Mouse (Mus musculus): ENCODE data around the gene Nek11.

Gene Nek11

DNA sequence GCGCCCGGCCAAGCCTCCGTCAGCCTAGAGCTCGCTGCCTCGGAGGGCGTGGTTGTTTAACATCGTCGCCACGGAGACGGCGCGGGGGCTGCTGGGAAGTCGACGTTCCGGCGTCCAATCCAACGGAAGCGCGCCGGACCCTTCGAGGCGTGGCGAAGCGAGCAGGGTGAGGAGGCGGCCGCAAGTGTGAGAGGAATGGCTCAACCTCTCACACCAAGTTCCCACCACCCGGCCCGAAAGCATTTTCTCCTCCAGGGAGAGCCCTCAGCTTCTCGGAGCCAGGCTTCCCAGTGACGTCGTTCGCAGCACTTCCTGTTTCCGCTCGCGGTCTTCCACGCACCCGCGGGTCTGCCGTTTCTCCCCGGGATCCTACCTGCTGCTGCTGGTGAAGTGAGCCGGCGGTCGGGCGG lies at the start of gene Nek11, which contains the start of gene Aste1:
Gene Nek11, minus strand, starts transcription at position 307 of the 410 bp plus-strand sequence.
Gene Aste1, plus strand, starts transcription at position 175 of the 410 bp plus-strand sequence.
- DNase-seq: peak; percentile 97

DNA sequence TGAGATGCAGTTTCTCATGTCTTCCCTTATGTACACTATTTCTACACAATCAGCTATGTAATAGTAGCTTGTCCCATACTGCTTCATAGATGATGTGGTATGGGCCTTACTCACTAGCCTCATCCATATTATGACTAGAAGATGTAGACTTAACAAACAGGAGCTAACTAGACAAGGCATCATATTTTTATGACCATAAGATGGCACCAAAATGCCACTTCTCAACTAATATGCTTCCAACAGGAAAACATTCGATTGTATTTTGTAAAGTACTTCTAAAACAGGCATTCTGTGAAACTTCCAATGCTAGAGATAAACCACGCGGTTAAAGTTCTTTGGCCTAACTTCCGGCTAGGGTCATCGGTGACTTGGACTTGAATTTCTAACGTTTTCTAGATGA lies 13.2 kb upstream of the Nek11 start:
- no peak for DNase-seq

DNA sequence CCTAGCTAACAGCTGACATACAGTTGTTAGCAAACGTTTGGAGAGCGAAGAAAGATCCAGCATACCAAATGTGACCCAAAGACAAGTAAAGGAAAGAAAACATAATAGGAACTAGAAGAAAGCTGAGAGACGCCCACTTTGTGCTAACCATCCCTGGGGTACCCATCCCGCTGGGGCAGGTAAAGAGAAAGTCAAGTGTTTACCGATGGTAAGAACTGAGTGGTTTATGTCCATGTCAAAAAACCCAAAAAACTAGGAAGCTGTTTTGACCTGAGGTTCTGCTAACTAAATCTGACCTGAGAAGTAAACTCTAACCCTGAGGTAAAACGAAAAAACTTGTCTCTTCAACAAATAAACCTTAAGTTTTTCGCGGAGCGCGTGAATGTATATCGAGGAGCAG lies 604 bp downstream of the Nek11 start:
- DNase-seq: no peak

DNA sequence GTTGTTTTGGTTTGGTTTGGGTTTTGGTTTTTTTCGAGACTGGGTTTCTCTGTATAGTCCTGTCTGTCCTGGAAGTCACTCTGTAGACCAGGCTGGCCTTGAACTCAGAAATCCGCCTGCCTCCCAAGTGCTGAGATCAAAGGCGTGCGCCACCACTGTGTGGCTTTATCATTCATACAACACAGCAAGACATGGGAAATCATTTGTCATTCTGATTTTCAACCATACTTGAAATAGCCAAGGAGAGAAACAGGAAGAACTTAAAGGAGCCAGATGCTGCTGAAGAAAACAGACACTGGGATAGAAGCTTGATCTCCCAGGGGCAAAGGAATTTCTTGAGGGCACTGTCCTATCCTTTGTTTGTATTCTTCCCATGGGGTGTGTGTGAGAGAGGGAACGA lies 4.7 kb downstream of the Nek11 start:
- DNase-seq: no peak

DNA sequence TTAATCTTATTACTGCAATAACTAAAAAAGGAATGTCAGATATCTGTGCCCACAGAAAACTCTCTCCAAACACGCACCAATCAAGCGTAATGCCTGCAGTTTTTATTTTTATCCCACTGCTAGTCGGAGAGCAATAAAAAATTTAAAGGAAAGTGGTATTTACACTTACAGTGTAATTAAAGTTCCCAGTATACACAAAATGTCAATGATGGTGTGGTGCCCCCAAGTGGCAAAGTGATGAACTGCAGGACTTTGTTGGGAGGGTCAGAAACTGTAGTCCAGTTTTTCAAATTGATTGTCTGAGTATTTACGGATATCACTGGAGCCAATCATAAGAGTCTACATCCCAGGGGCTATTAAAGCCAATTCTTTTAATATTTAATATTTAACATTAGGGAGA lies 6.0 kb downstream of the Nek11 start:
- DNase-seq: peak; percentile 85 to 88

DNA sequence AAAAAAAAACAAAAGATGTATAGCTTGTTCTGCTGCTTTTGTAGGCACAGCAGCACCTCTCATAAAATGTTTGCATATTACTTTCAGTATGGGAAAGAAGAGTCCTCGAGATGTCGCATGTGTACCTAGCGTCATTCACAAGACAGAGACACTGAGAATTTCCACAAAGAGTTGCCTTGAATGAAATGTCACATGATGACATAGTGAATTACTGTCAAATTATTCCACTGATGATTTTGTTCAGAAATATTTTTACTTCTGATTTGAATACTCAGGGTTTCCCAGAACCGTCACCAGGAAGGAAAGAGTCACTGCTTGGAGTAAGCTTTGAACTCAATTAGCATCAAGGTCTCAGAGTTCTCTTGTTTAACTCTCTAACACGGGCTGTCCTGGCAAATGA lies 7.9 kb downstream of the Nek11 start:
- no peak for DNase-seq

DNA sequence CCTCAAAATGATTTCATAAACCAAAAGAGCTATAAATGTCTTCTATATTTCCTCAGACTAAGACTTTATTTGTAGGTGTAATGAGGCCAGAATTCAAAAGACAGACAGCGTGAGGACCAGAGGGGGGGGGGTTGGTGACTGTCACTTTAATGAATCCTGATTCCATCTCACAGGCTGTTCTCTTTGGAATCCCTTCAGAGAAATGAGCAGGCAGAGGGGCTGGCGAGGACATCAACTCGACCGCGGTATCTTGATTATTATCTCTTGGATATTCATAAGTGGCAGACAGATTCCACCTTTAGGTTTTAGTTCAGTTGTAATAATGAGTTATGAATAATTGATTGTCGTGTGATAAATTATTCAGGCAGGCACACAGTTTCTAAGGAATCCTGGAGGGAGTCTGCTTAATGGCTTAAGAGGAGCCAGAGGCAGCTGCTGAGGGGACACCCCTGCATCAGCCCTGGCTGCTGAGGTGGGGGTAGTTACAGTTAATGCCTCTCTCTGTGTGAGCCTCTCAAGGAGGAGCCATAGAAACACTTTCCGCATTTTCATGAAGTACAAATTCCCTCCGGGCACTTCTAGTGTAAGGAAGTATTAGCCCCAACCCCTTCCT lies 15.7 kb downstream of the Nek11 start:
- DNase-seq: no peak

DNA sequence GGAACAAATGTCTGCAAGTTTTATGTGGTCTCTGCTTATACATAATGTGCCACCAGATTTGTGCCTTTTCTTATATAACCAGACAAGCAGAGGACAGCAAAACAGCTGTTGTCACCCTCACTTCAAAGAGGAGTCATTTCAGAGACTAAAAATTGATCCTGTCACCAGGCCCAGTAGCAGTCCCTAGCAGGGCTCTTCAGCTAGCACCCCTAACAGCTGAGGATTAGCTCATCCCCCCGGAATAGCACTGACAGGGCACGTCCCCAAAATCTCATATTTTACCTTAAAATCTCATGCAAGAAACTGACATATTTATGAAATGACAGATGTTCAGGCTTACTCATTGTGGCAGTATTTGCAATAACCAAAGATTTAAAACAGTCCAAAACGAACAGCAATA lies 17.7 kb downstream of the Nek11 start:
- DNase-seq: no peak

DNA sequence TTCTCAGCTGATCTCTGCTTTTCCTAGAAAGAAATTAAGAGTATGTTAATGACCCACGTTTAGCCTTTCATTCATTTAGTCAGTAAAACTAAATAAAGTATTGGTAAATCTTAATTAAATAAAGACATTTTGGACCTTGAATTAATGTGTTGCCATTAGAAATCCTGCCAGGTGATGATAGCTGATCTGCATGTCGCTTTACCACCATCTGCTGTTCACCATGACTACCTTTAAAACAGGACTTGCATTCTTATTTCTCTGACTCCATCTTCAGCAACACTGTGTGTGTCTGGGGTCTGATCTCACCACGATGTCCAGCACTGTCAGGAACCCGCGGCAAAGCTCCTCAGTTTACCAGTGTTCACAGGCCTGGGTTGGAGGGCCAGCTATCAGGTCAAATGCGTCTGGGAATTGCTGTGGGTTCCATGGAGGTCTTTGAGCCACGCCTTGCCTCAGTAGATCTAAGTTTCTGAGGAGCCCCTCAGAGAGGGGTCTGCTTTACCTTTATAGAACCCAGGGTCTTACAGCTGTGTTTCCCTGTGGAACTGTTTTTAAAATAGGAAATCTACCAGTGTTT lies 18.3 kb downstream of the Nek11 start:
- no peak for DNase-seq

DNA sequence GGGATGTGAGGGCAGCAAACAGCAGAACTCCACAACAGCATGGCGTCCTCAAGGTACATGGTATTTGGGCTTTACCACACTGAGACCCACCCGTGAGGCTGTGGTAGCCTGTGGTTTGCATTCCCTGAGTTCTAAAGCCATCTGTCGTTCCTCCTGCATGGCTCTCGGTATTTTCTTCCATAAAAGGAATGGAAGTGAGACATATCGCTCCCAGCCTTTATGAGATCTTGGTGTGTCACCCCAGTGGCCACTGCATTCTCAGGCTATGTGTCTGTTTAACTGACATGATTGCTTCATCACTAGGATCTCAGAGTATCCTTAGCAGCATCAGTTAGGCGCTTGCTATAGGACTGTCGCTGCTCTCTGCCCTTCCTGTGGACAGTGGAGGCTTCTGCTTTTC lies 18.9 kb downstream of the Nek11 start:
- DNase-seq: no peak

DNA sequence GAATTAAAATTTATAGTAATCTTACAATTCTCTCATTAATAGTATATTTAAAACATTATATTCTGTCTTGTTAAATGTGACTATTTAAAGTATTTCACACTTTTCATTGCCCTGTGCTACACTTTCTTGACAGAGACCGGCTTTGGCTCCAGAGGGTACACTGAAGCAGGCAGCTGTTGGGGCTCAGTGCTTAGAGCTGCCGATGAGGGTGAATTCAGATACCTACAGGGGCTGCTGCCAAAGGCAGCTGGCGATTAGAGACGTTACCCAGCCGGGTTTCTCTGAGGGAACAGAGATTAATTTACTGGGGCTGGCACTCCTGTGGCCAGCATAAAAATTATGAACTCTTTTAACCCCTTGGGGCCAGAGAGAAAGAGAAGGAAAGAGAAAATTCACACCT lies 21.0 kb downstream of the Nek11 start:
- DNase-seq: no peak

DNA sequence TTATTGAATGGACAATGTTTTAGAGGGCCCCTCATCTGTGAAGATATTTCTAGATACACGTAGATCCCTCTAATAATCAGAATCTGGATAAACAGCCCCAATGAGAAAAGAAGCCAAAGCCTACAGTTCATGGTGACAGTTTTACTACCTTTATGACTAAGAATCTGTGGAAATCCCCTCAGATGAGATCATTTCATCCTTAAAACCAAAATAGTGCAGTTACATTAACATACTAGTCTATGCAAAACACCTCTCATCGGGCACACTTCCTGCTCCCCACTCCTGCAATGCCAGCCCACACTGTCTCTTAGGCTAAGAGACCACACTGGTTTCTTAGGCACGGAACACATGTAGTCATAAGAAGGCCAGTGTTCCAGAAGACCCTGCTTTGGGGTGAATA lies 26.7 kb downstream of the Nek11 start:
- peak; percentile 27 to 29 for DNase-seq

DNA sequence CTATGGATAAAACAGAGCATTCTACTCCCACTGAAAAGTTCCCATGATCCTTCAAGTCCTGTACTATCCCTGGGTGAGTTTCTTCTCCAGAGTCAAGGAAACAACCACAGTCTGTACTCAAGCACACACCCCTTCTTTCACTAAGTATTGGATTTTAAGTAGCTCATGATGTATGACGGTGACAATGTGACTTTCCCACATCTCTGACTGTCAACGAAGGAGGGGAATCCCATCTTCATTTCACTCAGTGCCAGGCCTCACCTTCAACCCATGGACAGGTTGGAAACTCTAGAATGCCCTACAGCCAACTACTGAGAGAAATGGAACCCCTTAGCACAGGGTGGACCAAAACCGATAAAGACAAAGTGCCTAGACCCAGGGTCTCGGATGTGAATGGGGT lies 29.1 kb downstream of the Nek11 start:
- no peak for DNase-seq

DNA sequence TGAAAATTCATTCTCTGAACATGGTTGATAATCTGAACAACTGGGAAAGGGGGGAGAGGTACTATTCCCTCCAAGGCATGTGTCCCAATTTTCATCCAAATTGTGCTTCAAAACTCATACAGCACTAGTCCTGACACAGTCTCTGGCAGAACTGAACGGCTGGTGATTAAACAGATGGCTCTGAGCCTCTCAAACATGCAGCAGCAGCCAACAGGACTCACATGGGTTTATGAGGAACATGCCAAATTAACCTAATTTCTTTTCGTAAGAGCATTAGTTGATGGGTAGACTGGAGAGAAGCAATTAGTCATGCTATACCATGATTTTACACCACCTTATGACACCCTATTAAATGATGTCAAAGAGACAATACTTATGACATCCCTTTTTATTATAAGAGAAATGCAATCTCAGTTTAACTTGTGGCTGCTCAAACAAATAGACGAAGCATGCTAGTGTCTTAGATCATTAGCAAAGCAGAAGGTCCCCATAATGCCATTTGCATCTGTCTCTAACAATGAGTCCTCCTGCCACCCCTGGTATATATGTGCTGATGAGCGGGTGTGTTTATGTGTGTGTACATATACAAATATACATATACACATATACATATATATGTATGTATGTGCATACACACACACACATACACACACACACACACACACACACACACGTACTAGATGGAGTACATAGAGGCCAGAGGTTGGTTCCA lies 31.6 kb downstream of the Nek11 start:
- no peak for DNase-seq

DNA sequence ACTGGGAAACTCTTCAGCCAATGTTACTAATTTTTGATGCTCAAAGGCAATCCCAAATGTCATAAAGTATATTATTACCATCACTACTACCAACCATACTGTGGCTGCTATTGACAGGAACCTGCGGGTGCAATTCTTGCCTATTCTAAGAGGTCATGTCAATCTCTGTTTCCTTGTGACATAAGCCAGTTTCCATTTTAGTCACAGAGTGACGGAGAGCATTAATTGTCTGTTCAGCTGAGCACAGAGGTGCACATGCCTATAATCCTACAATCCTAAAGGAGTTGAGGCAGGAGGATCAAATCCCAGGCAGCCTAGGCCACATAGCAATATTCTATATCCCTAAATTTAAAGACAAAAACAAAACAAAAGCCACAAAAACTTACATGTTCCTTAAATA lies 33.1 kb downstream of the Nek11 start:
- DNase-seq: no peak

DNA sequence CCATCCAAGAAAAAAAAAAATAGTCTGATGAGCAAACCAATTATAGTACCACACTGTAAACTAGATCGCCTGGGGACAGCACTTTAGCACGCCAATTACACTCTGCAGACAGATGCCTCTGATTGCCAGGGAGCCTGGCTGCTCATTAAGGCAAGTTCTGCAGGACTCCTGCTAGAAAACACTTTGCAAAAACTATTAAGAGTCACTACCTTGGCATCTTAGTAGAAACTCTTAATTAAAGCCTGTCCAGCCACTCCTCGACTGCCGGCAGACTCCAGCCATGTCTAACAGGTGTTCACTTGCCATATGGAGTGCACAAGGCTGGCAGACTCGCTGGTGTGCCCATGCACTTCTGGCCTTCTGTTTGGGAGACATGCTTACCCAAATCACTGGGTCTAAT lies 46.3 kb downstream of the Nek11 start:
- DNase-seq: no peak

DNA sequence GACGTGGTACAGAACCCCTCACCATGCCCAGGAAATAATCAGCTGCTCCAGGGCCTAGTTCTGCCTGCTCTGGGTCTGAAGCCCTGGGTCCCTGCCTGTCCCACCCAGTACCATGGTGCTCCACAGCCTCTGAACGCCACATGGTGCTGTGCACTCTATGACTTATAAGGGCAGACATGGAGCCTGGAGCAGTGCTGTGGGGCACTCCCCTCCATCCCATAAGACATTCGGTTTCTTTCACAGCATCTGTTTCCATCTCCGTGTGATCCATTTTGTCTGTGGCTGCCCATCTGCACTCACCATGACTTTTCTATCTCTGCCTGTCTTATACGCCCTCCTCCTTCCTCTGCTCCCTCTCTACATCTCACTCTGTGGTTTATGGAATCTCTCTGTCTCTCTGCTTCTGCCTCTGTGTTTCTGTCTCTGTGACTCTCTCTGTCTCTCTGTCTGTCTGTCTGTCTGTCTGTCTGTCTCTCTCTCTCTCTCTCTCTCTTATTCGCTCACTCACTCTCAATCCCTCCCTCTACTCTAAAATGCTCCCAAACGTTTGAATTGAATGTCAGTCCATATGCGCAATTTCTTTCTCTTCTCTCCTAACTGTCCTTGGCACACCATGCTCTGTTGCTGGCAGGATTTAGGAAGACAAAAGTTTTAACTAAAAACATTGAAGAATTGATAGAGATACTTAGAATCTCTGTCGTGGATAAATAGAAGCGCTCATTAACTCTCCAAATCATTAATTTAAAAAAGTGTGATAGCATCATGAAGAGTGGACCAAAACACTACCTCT lies 46.9 kb downstream of the Nek11 start:
- no peak for DNase-seq

DNA sequence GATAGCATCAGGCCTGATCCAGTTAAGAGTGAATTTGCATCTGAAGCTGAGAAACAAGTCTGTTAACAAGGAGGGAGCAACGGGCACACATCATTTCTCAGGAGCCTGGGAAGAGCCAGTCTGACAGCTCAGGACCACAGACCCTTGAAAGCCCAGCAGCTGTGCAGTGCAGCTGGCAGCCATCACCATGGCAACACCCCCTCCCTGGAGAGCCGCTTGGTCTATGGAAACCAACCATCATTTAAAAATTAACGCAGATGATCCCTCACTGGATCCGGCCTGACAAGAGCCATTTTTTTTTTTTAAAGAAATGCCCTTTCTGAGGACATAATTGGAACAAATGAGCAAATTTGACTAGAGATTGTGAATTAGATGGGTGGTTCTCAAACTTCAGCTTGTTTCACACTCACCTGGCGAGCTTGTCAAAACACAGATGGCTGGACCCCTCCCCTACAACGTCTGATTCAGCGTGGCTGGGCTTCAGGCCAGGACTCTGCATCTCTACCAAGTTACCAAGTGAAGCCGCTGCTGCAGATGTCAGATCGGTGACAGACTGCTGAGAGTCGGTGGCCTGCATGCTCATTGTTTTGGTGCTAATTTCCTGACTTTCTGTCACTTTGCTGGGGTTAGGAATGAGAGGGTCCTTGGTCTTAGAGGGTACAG lies 52.2 kb downstream of the Nek11 start:
- DNase-seq: no peak

DNA sequence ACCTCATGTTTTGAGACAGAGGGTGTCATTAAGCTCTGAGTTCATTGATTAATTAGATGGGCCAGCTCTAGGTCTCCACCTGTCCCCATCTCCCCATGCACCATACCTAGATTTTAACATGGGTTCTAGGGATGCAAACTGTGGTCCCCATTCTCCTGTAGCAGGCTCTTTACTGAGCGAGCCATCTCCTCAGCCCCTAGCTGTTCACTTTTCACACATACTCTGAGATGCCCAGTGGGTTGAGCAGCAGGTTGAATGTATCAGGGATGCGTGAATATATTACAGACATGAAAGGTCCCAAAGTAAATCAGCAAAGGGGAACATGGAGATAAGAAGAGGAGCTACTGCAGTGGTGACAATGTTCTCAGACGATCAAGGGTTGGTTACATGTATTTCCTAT lies 52.8 kb downstream of the Nek11 start:
- no peak for DNase-seq

DNA sequence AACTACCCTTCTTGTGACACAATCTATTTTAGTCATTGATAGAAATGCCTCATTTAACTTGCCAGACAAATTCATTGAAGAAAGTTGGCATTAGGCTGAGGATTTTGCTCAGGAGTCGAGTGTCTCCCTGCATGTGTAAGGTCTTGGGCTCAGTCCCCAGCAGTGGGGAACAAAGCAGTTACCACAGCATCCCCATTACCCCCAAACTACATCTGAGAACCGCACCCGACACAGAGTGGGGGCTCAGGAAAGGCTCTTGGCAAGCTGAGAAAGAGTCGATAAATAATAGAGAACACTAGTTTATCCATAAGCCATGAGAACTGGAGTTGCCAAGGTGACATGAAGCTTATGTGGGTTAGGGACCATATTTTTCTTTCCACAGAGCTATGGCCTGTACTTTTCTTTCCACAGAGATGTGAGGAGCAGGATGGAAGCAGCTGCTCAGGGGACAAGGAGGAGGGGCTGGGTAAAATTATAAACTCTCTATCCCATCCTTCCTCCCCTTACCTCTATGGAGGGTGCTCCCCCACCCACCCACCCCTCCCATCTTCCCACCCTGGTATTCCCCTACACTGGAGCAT lies 62.8 kb downstream of the Nek11 start:
- no peak for DNase-seq

DNA sequence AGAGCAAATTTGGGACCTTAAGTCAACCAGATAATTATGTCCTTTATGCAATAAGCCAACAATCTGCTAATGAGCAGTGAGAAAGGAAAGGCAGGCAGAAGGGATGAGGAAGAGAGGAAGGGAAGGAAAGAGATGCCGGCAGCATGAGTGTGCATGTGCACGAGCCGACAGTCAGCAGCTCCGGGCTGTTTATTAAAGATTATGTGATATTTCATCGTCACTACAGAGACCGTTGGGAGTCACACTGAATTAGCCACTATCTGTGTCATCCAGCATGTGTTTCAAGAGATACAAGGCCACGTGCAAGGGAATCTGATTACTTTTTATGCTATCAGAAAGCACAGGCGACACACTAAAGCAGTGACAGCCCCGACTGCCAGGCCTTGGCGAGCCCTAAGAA lies 73.5 kb downstream of the Nek11 start:
- no peak for DNase-seq

DNA sequence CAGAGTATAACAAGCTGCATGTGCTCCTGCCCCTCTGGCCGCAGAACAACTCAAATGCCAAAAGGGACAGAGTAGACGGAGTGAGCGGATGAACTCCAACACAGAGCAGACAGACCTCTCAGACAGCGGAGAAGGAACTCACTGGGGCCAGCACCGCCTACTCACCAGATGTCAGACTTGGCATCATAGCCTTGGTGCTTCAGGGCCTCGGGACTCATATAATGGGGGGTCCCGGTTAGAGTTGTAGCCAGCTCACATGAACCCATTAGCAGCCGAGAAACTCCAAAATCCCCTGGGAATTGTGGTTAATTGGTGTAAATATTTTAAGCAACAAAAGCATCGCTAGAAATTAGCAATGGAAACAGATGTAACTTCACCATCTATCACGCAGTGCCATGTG lies 82.1 kb downstream of the Nek11 start:
- no peak for DNase-seq

DNA sequence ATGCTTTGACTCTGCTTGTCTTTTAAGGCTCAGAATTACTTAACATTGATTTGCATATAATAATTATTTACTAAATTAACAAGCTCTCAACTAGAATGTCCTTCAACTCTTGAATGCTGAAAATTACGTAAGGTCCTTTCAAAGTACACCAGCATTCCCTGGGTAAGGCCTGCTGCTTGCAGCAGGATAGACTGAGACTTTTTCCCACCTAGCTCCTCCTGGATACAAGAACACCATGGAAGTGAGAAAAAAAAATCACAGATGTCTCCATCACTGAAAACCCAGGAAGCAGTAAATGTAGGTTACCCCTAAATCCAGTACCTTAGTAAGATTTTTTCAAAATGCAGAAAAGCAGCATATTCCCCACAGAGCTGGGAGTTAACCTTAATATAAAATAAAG lies 82.6 kb downstream of the Nek11 start:
- no peak for DNase-seq
